Mouse (Mus musculus) heart, embryonic 15.5 days (tissue): ENCODE measurements at regions not wholly inside any gene's neighbourhood (a gene's known extent, or its start where the extent isn't known, plus 50 kb on each side); places are given as distances from the start of the nearest gene placed in this dataset.

Experiments
- ATAC-seq: fragments of 200-750 bp; cut with Nextera tagmentation; replicated peaks from 2 replicates; pipeline ENCODE4 v1.8.0; 2017; ENCODE audit warnings: low read depth, moderate TSS enrichment; ENCODE audit not compliant: insufficient number of reproducible peaks, insufficient read depth, low FRiP score
- H3K27ac ChIP-seq: fragments of 300-500 bp; sonication (generic); 2 replicates; pipeline ENCODE4 v1.5.1; 2015; ENCODE audit warnings: mild to moderate bottlenecking, inconsistent platforms
- H3K27me3 ChIP-seq: fragments of 300-500 bp; sonication (generic); 2 replicates; pipeline ENCODE4 v1.6.1; 2015; ENCODE audit warnings: inconsistent platforms
- H3K36me3 ChIP-seq: fragments of 300-500 bp; sonication (generic); 2 replicates; pipeline ENCODE4 v1.6.1; 2015; ENCODE audit warnings: mild to moderate bottlenecking, inconsistent platforms
- H3K4me1 ChIP-seq: fragments of 300-500 bp; sonication (generic); replicated peaks from 2 replicates; pipeline ENCODE4 v1.6.1; 2015; ENCODE audit warnings: inconsistent platforms
- H3K4me2 ChIP-seq: fragments of 300-500 bp; sonication (generic); 2 replicates; pipeline ENCODE4 v1.6.1; 2015; ENCODE audit warnings: inconsistent platforms, mild to moderate bottlenecking, moderate library complexity
- H3K4me3 ChIP-seq: fragments of 300-500 bp; sonication (generic); 2 replicates; pipeline ENCODE4 v1.5.1; 2015; ENCODE audit warnings: mild to moderate bottlenecking, inconsistent platforms
- H3K9ac ChIP-seq: fragments of 300-500 bp; sonication (generic); 2 replicates; pipeline ENCODE4 v1.6.1; 2015; ENCODE audit warnings: mild to moderate bottlenecking, inconsistent platforms
- H3K9me3 ChIP-seq: fragments of 300-500 bp; sonication (generic); replicated peaks from 2 replicates; pipeline ENCODE4 v1.6.1; 2016; ENCODE audit warnings: inconsistent platforms
- WGBS: fragments of 180-500 bp; shearing (Covaris S2); methylation state at CpG from one replicate; pipeline ENCODE4 v1.1.7; 2015; ENCODE audit warnings: mixed read lengths; 5-methylcytosine and 5-hydroxymethylcytosine counted together

DNA sequence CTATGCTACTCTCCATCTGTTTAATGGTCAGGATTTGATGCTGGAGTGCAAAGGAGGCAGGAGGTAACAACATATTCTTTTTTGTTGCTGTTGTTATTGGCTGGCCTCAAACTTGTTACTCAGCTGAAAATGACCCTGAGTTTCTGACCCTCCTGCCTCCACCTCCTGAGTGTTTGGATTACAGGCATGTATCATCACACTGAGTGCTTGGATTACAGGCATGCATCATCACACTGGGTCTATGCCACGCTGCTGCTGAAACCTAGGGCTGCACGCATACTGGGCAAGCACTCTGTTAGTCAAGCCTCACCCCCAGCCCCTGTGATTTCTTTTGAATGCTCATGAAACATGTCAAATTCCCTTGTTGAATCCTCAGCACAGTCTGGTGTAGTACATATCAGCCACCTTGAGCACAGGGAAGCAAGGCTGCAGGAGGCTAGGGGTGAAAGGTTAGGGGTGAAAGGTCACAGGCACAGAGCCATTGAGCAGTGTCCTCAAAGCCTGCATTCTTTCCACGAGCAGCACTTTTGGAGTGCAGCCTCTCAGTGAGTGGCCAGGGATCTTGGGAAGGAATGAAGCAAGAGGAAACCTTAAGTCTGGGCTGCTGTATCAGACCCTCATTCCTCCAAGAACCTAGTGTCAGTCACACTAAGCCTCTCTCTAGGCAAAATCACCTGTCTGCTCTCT, 52.2 kb upstream of the Smad3 start:
- H3K9me3 ChIP-seq: no peaks in the 10 kb centered on the region
- H3K4me1 ChIP-seq: no peaks in the 10 kb centered on the region
- no peaks in the 10 kb centered on the region for H3K27me3 ChIP-seq
- 65% methylated on average over 3 of the region's 3 CpGs for WGBS
- no peak for ATAC-seq
- no peak overlapping the region for H3K4me3 ChIP-seq
- no peak overlapping the region for H3K4me2 ChIP-seq
- no peak overlapping the region for H3K9ac ChIP-seq
- no peak overlapping the region for H3K27ac ChIP-seq
- H3K36me3 ChIP-seq: no peaks in the 10 kb centered on the region
